Mouse (Mus musculus): ENCODE data around the gene Gm11444.

Gm11444 gene

DNA sequence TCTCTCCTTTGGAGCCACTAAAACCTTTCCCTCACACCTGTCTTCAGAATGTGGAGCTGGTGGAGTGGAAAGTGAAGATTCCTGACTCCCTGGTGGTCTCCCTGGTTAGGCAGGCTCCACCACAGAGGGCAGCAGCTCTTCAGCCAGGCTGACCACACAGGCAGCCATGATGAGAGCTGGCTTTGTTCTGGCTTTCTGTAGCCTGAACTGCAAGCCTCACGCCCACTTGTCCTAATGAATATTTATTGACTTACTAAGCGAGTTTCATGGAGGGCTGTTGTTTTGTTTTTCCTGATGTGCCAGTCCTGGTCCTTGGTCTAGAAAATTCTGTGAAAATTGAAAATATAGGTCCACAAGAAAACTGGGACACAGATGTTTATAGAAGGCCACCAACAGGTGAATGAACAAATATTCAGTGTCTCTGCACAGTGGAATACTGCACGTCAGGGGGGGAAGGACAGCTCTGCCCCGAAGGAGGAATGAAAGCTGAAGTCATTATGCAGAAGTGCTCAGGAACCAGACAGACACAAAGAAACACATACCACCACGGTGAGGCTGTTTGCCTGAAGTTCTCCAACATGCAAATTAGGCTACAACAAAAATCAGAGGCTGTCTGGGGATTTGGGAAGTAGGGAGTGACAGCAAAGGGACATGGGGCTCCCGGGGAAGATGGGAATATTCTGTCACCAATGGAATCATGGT lies 8.0 kb upstream of the Gm11444 start:
- no peak for DNase-seq (ENCODE audit: low read depth)

DNA sequence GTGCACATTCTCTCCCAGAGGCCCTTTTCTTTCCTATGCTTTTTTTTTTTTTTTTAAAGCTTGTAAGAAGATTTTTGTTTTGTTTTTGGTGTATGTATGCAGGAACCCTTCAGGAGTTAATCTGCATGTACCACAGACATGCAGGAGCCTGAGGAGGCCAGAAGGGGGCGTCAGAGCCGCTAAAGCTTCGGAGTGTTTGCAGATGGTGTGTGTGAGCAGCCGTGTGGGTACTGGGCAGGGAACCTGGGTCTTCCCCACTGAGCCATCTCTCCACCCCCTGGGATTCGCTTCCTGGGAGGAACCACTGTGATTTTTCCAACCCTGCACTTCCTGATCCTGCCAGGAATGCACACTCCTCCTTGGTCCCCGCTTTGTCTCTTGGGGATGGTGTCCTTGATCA lies 625 bp upstream of the Gm11444 start:
- peak; percentile 27 for DNase-seq (ENCODE audit: low read depth)

DNA sequence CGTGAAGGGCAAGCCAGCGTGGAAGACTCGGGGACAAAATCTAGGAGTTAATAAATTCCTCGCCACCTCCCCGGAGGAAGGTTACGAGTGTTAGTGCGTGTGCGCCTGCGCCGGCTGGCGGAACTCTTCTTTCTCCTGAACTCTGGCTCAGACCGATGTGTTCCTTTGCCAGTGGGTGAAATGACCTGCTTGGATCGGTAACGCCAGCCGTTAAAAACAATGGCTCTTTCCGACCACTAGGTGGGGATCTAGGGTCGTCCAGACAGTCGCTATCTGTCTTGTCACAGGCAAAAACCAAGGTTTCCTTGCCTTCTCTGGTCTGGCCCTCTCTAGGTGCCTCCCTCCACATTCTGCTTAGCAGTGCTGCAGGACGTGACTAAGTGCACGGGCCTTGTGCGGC lies 1.1 kb downstream of the Gm11444 start:
- DNase-seq (ENCODE audit: low read depth), result peak; percentile 95

DNA sequence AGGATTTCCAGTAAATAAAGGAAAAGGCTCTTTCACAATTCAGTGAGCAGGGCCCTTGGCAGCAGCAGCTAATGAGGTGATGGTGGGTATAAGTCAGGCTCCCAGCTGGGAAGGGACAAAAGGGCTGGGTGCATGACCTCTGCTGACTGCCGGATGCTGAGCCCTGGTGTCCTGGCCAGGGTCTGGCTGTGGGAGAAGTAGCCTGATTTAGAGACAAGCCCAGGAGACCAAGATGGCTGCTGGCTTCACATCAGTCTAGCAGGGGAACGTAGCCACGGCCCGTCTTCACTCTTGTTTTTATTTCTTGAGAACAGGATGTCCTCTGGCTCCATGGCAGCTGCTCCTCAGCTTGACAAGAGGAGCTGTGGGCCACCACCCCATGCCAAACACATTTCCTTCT lies 3.6 kb downstream of the Gm11444 start:
- no peak for DNase-seq (ENCODE audit: low read depth)

DNA sequence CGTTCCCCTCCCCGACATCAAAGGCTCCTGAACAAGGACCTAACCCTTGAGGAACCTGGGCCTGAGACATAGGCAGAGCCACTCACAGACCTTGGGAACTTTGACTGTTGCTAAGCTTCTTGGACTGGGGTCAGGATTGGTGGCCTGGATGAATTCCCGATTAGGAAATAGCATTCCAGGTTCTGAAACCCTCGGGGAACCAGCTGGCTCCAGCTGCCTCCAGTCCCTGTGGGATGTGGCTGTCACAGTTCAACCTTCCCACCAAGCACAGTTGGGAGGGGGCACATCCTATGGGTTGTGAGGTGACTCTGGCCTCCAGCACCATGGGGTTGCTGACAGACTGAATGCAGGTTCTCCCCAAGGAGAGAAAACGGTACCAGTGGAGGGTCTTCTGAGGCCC lies 4.2 kb downstream of the Gm11444 start:
- DNase-seq (ENCODE audit: low read depth), result no peak

DNA sequence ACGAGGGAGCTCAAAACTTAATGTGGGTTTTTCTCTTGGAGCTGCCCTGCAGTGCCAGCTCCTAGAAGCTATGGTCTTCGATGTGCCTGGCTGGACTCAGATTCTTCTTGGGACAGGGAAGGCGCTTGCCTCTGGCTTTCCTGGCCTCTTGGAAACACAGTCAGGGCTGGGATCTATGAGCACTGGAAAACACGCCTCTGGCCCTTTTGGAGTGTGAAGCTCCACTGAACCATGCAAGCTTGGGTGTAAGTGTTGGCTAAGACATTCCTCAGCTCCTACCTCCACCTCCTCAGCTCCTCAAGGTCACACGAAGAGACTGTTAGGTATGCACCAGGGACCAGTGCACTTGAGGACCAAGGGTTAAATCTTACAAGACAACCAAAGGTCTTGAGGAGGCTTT lies 5.2 kb downstream of the Gm11444 start:
- DNase-seq (ENCODE audit: low read depth), result no peak

DNA sequence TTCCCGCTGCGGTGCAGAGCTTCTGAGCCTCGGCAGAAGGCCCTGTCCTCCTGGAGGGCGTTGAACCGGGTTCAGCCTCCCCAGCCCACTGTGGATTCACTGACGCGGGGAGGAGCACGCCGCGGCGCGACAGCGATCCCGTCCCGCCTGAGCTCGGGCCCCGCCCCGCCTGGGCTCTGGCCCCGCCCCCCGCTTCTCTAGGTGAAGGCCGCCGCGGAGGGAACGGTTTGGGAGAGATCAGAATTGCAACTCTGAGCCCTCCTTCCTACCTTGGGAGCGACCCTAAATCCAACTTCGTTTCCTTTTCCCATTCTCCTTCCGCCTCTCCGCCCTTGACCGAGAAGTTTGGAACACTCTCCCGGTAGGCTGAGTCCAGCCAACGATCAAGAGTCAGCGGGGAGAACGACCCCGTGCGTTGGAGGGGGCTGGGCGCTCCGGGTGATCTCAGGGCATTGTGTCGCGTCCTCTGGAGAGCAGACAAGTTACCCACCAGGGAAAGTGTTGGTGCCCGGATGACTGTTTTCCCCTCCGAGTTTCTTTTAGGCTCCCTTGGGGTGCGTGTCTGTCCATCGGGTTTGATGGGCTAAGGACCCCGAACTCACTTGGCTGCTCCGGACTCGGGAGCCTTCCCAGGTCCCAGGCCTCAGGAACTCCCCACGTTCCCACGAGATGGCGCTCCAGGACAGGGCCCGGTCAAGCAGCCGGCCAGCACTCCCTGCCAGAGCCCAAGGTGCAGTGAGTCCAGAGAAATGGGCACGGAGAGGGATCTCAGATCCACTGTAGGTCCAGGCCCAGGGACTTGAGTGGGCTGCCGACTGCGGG lies 5.8 kb downstream of the Gm11444 start:
- DNase-seq (ENCODE audit: low read depth), result peak; percentile 89

DNA sequence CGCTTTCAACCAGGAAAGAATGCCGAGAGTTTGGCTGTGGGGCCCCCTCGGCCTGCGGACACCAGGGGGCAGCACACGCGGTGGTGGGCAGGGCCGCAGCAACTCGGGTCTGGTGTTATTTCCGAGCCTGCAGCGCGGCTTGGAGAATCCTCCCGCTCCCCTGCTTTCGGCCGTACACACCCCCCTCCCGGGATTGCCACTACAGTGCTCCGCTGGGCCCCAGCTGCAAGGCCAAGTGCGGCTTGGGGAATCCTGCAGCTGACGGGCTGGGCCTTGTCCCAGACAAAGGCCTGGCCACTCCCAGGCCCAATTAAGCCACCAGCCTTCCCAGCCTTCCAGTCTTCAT lies 6.8 kb downstream of the Gm11444 start:
- peak; percentile 88 for DNase-seq (ENCODE audit: low read depth)

DNA sequence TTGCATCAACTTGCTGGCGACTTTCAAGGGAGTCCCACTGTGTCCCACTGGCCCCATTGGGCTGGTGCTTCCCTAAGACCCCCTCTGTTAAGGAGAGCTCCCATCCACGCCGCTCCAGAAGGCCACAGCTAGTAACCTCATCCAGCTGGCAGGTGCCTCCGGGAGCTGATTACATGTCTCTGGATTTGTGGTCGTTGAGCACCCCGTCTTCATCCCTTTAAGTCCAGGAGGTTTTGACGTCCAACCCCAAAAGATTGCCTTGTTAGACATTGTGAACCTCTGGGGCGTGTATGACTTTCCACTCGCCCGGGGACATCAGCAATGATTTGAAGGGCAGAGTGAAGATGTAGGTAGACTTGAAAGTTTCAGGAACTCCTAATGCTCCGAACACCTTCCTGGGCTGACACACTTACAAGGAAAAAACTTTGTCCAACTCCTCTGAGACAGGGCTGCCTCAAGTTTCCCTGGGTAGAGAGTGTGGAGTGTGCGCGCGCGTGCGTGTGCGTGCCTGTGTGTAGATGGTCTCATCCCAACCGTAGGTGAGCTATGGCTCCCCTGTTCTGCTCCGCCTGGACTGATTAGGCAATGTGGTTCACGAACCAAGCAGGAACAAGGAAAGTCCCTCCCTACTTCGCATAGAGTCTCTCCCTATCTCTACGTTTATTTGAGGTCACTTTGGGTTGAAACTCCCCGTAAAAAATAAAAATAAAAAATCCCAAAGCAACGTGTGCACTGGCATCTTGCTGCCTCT lies 7.4 kb downstream of the Gm11444 start:
- DNase-seq (ENCODE audit: low read depth), result no peak

DNA sequence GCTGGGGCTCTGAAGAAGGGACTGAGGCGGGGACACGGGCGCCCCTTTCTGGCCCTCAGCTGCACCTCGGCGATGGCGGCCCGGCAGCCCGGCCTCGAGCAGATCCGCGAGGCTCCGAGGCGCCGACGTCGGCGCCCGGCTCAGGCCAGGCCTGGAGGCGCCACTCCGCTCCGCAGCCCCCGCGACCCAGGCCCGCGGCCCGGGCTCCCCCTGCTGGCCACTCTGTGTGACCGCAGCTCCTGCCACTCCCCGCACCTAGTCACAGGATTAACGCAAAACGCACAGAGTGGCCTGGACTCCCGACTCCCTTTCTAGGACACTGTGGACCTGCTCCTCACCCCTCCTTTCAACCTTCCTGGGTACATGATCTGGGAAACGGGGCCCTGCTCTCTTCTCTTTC lies 8.2 kb downstream of the Gm11444 start:
- peak; percentile 41 for DNase-seq (ENCODE audit: low read depth)

DNA sequence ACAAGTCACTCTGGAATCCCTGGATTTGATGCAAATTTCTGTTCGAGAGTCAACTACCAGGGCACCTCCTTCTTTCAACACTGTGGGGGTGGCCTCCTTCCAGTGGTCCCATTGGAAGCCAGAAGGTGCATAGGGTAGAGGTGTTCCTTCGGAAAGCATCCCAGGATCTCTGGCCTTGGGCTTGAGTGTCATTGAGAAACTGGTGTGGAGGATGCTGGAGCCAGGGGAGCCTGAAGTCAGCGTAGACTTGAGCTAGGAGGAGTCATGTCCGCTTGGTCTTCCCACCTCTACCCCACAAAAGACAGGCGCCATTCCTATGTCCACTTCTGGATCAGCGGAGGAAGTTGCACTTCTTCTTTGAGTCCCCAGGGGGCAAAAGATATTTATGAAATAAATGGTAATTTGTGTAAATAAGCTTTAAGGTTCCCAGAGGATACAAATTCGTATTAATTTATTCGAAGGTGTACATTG lies 8.9 kb downstream of the Gm11444 start:
- no peak for DNase-seq (ENCODE audit: low read depth)

DNA sequence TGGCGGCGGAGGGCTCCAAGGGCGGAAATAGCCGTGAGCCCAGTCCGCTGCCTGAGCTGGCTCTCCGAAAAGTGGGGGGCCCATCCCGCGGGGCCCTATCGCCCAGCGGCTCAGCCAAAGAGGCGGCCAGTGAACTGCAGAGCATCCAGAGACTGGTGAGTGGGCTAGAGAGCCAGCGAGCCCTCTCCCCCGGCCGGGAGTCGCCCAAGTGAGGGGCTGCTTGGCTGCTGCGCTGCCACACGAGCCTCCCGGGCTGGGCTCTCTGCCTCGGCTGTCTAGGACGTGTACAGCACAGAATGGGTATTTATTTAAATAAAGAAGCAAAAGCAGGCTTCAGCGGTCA lies 9.4 kb downstream of the Gm11444 start:
- DNase-seq (ENCODE audit: low read depth), result no peak

DNA sequence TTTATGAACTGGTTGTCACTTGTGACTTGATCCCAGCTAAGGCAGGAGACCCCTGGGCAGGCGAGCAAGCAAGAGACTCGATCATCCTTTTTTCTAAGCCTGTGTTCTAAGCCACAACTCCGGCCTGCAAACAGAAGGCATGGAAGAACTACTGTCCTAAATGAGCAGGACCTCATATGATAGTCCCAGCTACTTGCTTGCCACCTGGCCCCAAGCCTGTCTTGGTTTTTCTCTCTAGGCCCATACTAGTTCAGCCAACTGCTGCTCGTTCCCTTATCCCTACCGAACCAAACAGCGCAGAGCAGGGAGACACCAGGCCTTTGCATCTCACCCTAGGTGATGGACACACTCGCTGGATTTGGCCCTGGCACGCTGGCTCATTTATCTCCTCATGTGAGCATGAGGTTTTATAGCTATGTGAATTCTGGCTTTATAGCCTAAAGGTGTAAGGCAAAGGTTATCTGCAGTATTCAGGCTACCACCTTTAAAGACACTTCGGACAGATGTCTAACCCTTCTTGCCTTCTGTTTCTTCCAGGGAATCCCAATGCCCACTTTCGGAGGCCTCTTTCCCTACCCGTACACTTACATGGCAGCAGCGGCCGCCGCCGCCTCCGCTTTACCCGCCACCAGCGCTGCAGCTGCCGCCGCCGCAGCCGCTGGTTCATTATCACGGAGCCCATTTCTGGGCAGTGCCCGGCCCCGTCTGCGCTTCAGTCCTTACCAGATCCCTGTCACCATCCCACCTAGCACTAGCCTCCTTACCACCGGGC lies 9.9 kb downstream of the Gm11444 start:
- no peak for DNase-seq (ENCODE audit: low read depth)

DNA sequence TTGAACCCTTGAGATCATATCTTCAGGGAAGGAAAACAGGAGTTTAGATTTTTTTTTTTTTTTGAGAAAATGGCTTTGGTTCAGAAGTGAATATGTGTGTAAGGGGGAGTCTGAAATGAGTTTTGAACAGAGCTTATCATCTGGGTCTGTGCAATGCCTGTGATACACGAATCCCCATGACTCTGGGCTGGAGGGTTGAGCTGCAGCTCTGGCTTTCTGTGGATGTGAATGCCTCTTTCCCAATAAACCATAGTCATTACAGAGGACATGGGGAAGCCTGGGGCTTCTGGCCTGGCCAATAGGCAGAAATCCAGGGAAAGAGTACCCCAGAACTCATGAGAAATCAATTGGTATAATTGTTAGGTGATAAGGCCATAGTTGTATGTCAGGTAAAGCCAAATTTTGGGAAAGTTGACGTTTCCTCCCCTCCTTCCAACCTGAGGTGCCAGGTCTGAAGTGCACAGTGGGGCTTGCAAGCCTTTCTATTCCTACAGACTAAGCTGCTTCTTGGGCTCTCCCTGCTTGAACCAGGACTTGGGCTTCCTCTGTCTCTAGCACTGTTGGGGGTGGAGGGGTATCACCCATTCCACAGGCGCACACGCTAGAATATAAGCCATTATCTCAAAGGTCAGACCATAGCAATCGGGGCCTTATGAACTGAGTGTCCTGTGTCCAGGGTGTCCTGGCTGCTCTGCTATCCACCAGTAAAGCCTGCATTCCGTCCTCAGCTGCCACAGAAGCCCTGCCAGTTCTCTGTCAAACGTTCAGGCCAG lies 10.7 kb downstream of the Gm11444 start:
- DNase-seq (ENCODE audit: low read depth), result no peak

DNA sequence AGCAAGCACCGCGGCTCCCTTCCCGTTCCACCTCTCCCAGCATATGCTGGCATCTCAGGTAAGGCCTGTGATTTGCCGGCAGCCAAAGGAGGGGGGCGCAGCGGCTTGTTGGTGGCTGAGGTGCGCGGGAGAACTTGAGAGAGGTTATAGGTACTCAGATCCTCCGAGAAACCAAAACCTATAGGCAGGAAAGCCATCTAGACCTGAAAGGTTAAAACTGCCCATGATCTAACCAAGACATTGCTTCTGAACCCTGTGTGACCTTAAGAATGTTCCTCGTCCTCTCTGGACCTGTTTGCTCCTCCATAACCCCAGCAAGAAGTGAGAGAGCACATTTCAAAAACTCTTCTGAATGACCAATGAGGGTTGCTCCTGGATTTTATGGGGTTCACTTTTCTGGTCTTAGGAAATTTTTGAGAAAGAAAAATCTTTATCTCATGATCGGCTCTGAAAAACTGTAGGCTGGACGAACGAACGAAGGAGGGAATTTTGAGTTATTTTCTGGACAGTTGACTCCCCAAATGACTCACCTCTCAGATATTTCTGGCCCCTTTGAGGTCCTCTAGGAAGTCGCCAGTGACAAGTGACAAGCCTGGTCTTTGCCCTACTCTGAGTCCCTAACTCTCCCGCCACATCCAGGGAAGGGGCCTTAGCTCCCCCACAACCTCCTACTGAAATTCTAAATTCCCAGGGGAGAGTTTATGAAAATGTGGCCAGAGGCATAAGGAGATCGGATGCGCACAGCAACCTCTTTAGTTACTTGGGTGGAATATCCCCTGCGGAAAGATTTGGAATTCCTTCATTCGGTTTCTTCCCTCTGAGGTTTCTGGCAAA lies 11.5 kb downstream of the Gm11444 start:
- no peak for DNase-seq (ENCODE audit: low read depth)

DNA sequence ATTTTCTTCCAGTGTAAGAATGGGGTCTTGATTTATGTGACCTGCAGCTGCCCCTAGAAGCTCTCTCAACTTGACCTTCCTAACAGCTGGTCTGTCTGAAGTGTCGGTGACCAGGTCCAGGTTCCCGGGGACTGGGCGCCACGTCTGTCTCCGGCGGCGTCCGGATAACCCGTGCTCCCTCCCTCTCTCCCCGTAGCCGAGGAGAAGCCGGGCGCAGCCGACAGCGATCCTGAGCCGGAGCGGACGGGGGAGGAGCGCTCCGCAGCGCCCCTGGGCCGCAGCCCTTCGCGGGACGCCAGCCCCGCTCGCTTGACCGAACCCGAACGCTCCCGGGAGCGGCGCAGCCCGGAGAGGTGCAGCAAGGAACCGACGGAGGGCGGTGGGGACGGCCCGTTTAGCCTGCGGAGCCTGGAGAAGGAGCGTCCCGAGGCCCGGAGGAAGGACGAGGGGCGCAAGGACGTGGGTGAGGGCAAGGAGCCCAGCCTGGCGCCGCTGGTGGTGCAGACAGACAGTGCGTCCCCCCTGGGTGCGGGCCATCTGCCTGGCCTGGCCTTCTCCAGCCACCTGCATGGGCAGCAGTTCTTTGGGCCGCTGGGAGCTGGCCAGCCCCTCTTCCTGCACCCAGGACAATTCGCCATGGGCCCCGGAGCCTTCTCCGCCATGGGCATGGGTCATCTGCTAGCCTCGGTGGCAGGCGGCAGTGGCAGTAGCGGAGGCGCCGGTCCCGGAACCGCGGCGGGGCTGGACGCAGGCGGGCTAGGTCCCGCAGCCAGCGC lies 12.3 kb downstream of the Gm11444 start:
- DNase-seq (ENCODE audit: low read depth), result no peak

DNA sequence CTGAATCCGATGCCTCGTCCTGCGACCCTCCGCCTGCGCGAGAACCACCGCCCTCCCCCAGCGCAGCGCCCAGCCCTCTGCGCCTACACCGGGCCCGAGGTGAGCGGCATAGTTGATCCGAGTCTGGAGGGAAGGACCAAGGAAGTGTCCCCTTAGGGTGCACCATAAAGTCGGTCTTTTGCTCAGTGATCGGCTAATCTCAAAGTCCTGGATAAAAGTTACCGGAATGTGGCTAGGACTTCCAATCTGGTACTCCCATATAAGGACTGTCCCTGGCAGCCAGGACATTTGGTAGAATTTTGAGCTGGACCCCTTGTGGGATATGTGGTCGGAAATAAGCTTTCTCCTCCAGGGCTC lies 12.9 kb downstream of the Gm11444 start:
- DNase-seq (ENCODE audit: low read depth), result no peak

DNA sequence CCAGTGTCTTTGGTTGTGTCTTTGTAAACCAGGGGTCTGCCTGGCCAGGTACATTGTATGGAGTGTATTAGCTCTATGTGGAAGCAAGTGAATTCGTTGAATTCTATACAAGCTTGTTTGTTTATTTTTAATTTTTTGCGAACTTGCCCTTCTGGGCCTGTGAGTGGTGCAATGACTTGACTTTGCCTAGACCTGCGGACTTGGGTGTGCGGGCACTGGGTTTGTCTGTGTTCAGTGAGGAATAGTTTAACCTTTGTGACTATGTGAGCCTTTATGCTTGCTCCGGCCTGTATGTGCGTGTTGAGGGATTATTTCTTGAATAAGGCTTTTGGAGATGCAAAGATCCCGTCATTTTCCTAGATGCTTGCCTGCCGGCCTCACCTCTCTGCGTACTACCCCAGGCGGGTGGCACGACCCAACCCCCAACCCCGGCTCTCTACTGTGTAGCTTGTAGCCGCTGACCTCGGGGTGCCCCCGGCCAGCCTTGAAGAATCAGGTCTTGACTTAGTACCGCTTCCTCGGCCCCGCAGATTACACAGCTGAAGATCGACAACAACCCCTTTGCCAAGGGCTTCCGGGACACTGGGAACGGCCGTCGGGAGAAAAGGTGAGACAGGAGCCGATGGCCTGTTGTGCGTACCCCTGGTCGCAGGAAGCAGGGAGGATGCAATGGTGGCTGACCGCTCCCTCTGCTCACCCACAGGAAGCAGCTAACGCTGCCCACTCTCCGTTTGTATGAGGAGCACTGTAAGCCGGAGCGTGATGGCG lies 13.4 kb downstream of the Gm11444 start:
- DNase-seq (ENCODE audit: low read depth), result no peak

Measured in 416B (cell line).